Mouse (Mus musculus) G1E (cell line): ENCODE results near the gene B3gnt2. TPM values are rescaled to one million over a fixed set of nuclear protein-coding genes. Genes with fewer than 3 reads are reported as not detected.

ENCODE experiments used
- ATAC-seq: 2 replicates; pipeline ENCODE4 v1.8.0; 2016; ENCODE audit warnings: mild to moderate bottlenecking; ENCODE audit not compliant: insufficient number of reproducible peaks, poor library complexity, low FRiP score, severe bottlenecking; ENCODE audit errors: extremely low read depth
- DNase-seq: peaks from one replicate; pipeline ENCODE4 v3.0.0; 2012; ENCODE audit warnings: low spot score
- H3K27me3 ChIP-seq: 2 replicates; pipeline ENCODE4 v1.6.1; 2012; ENCODE audit warnings: mild to moderate bottlenecking, low read length, inconsistent platforms; ENCODE audit not compliant: insufficient read depth
- H3K36me3 ChIP-seq: replicated peaks from 2 replicates; pipeline ENCODE3; 2012; ENCODE audit warnings: mild to moderate bottlenecking, inconsistent platforms
- H3K4me1 ChIP-seq: 2 replicates; pipeline ENCODE4 v1.6.1; 2012; ENCODE audit warnings: low read depth, low read length, inconsistent platforms, mixed read lengths; ENCODE audit not compliant: insufficient read depth
- H3K4me3 ChIP-seq: 2 replicates; pipeline ENCODE4 v1.5.1; 2012; ENCODE audit warnings: low read depth, mild to moderate bottlenecking, inconsistent platforms, low read length, moderate library complexity, mixed read lengths
- H3K9me3 ChIP-seq: replicated peaks from 2 replicates; pipeline ENCODE4 v1.6.1; 2012; ENCODE audit warnings: inconsistent platforms
- CTCF ChIP-seq: IDR thresholded peaks from 2 replicates; pipeline ENCODE4 v1.5.1; 2012; ENCODE audit warnings: low read depth, low read length, inconsistent platforms, mixed read lengths
- GATA1 ChIP-seq: IDR thresholded peaks from 2 replicates; pipeline ENCODE4 v1.6.1; 2012; ENCODE audit warnings: borderline replicate concordance, low read length, inconsistent platforms, mixed read lengths
- GATA2 ChIP-seq: IDR thresholded peaks from 2 replicates; pipeline ENCODE4 v1.6.1; 2012; ENCODE audit warnings: low read depth, low read length, inconsistent platforms, borderline replicate concordance
- POLR2AphosphoS5 ChIP-seq: IDR thresholded peaks from 2 replicates; pipeline ENCODE4 v1.6.1; 2012; ENCODE audit warnings: low read depth, low read length, inconsistent platforms; ENCODE audit not compliant: insufficient replicate concordance
- TAL1 ChIP-seq: conservative IDR thresholded peaks from 2 replicates; pipeline ENCODE4 v1.6.1; 2012; ENCODE audit warnings: low read depth, low read length, inconsistent platforms, mixed read lengths
- polyA plus RNA-seq: library from polyadenylated mRNA; stranded (reverse); fragments of >175 nt; gene quantifications from 2 replicates; pipeline ENCODE4 v1.2.3, GENCODE M21; 2012
- total RNA-seq, 2 experiments: library from RNA; stranded (forward) in 1 of 2; stranded (reverse) in 1 of 2; fragments of 200-1000 nt in 1 of 2; fragments of >200 nt in 1 of 2; fragmentation: Nextera tagmentation in 1 of 2; gene quantifications; 2 replicates each; pipeline ENCODE4 v1.2.3; 2014 to 2017

The B3gnt2 gene
- total and polyA plus RNA-seq, 3 experiments = 11.5 to 65.7 (median 26.3) TPM

DNA sequence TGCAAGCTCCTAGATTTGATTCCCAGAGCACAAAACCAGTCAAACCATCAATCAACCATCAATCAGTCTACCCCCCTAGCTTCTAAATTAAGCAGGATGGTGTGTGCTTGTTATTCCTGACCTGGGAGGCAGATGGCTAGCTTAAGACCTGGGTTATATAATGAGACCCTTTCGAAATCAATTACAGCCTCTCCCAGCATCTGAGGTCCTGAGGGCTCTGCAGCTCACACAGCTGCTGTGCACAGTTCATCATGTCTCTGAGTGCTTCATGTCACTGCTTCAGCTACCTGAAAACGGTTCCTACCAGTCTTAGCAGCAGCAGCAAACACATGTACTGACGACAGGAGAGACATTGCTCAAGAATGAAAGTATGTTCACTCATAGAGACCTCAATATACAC, 32.3 kb upstream of the B3gnt2 start:
- TF ChIP-seq GATA1 = no peak
- no peak for TF ChIP-seq POLR2AphosphoS5
- TF ChIP-seq GATA2 = no peak
- no peak for TF ChIP-seq CTCF
- no peak for TF ChIP-seq TAL1
- Histone ChIP-seq H3K9me3 (no peaks in the 10 kb centered on the region), H3K4me1 (peaks cover 4% of the 10 kb centered on the region), H3K4me3 (no peak overlapping the region), H3K36me3 (peaks cover 3% of the 10 kb centered on the region), H3K27me3 (peaks cover 28% of the 10 kb centered on the region)
- no peak for DNase-seq
- ATAC-seq = no peak

DNA sequence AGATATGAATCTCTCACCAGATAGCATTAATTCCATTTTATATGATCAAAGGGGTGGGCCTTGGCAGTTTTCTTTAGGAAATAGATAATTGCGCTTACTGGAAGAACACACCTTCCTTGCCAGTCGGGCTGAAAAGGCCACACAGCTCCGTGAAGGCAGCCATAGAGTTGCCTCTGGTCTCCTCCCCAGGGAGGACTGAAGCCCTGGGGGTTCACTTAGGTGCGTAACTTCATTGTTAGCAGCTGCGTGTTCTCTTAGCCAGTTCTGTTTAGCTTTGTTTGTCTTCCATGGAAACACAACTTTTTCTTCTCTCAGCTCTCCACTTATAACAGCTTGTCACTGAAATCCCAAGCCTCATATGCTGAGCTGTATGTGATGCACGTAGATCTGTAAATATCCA, 31.7 kb upstream of the B3gnt2 start:
- H3K9me3 ChIP-seq = no peaks in the 10 kb centered on the region
- H3K4me1 ChIP-seq = peaks cover 4% of the 10 kb centered on the region
- ATAC-seq = no peak
- TF ChIP-seq POLR2AphosphoS5 = no peak
- TF ChIP-seq CTCF = no peak
- no peak for TF ChIP-seq GATA1
- TF ChIP-seq TAL1 = no peak
- TF ChIP-seq GATA2 = no peak
- DNase-seq = no peak
- H3K36me3 ChIP-seq = no peaks in the 10 kb centered on the region
- no peak overlapping the region for H3K4me3 ChIP-seq
- peaks cover 29% of the 10 kb centered on the region for H3K27me3 ChIP-seq

DNA sequence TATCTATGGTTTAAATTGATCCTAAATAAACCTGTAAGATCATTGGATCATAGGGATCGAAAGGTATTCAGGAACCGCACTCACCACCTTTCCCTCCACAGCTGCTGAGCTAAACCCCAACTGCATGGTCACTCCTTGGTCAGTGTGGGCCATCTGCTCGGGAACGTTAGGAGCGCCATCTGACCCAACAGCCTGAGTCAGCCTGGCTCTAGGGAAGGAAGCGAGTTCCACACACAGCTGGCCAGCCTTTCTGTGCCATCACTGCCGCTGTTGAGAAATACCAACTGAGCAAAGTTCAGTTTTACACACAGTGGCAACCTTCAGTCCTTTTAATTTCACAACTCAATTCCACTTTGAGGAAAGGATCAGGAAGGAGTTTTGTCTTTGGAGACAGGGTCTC, 31.1 kb upstream of the B3gnt2 start:
- H3K4me3 ChIP-seq = no peak overlapping the region

DNA sequence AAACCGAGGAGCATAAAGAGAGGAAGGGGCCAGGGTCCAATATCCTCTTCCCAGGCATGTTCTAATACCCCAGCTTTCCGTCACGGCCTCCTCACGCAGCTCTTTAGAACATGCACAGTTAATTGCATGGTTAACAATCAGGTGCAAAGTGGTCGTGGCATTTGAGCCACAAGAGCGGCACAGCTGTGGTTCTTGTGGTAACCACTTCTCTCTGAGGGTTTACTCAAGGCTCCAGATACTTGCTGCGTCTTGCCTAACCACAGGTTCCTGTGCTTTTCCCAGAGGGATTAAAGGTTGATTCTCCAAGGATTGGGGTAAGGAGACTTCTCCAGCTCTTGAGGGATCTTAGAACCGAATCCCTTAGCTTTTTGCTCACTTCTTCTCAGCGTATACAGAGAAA, 30.5 kb upstream of the B3gnt2 start:
- Histone ChIP-seq H3K9me3 (no peaks in the 10 kb centered on the region), H3K36me3 (no peaks in the 10 kb centered on the region), H3K4me3 (no peak overlapping the region), H3K27me3 (peaks cover 34% of the 10 kb centered on the region), H3K4me1 (peaks cover 4% of the 10 kb centered on the region)
- TF ChIP-seq POLR2AphosphoS5 (no peak), CTCF (no peak), GATA1 (no peak), GATA2 (no peak), TAL1 (no peak)
- ATAC-seq (no peak), DNase-seq (no peak)

More for the DNA sequence above, 31.1 kb upstream of the B3gnt2 start:
- Histone ChIP-seq H3K4me1 (peaks cover 4% of the 10 kb centered on the region), H3K27me3 (peaks cover 32% of the 10 kb centered on the region), H3K9me3 (no peaks in the 10 kb centered on the region), H3K36me3 (no peaks in the 10 kb centered on the region)
- TF ChIP-seq GATA2 (no peak), CTCF (no peak), POLR2AphosphoS5 (no peak), TAL1 (no peak), GATA1 (no peak)
- DNase-seq (no peak), ATAC-seq (no peak)

DNA sequence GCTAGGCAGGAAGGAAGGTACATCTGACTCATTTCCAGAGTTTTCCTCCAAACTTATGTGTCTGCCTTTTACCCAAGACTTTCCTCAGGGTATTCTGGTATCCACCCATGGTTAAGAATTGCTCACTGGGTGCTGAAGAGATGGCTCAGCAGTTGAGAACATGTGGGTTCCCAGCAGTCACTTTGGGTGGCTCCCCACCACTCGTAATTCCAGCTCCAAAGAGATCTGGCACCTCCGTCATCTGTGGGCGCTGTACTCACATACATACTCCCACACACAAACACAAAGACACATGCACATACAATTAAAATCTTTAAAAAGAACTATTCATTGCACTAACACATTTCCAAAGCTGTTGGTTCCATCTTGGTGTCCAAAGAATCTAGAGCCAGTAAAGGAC, 28.5 kb upstream of the B3gnt2 start:
- H3K4me1 ChIP-seq = peaks cover 9% of the 10 kb centered on the region
- H3K9me3 ChIP-seq = no peaks in the 10 kb centered on the region
- H3K27me3 ChIP-seq = peaks cover 34% of the 10 kb centered on the region
- DNase-seq (no peak), ATAC-seq (no peak)
- no peaks in the 10 kb centered on the region for H3K36me3 ChIP-seq
- TF ChIP-seq POLR2AphosphoS5 (no peak), GATA2 (no peak), CTCF (no peak), TAL1 (no peak), GATA1 (no peak)
- no peak overlapping the region for H3K4me3 ChIP-seq

DNA sequence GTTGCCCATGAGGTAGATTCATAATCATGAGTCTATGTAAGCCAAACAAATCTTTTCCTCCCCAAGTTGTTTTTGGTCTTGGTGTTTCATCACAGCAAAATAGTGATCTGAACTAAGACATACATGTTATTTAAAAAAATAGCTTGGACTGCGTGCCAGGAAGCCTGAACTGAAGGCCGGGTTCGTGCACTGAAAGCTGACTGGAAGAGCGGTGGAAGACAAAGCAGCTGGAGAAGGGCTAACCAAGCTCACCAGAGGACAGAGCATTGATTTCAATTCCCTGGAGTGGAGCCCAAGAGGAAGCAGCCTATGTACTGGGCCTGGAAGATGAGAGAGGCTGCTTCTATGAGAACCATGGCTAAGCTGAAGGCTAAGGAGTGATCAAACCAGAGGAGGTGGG, 26.2 kb upstream of the B3gnt2 start:
- H3K36me3 ChIP-seq = no peaks in the 10 kb centered on the region
- no peak for ATAC-seq
- TF ChIP-seq CTCF = no peak
- no peak for TF ChIP-seq GATA2
- no peak for TF ChIP-seq TAL1
- no peak for TF ChIP-seq GATA1
- TF ChIP-seq POLR2AphosphoS5 = no peak
- no peak overlapping the region for H3K4me3 ChIP-seq
- peaks cover 9% of the 10 kb centered on the region for H3K4me1 ChIP-seq
- H3K27me3 ChIP-seq = peaks cover 32% of the 10 kb centered on the region
- no peak for DNase-seq
- H3K9me3 ChIP-seq = no peaks in the 10 kb centered on the region

DNA sequence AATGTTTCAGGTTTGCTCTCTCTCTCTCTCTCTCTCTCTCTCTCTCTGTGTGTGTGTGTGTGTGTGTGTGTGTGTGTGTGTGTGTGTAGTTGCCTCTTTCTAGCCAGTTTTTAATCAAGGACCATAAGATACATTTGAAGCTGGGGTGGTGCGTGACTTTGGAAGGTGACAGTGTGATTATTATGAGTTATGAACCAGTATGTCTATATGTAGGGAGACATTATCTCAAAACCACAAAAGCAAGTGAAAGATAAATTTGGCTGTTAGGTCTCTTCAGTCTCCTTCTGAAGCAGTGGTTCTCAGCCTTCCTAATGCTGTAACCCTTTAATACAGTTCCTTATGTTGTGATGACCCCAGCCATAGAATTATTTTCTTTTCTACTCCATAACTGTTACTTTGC, 24.6 kb upstream of the B3gnt2 start:
- Histone ChIP-seq H3K4me3 (no peak overlapping the region), H3K4me1 (peaks cover 5% of the 10 kb centered on the region; the same call in 1 of the 2 replicates), H3K9me3 (no peaks in the 10 kb centered on the region), H3K36me3 (no peaks in the 10 kb centered on the region), H3K27me3 (peaks cover 21% of the 10 kb centered on the region)
- no peak for TF ChIP-seq CTCF
- no peak for TF ChIP-seq TAL1
- no peak for TF ChIP-seq GATA2
- TF ChIP-seq GATA1 = no peak
- TF ChIP-seq POLR2AphosphoS5 = no peak
- no peak for ATAC-seq
- no peak for DNase-seq
